Mouse (Mus musculus) small intestine, adult 2 months (tissue): Measurements from ENCODE around the gene Phactr3.

ENCODE experiments used
- CTCF ChIP-seq: fragments of 200-500 bp; IDR thresholded peaks from 2 replicates; pipeline ENCODE4 v1.5.1; 2012; ENCODE audit warnings: low read depth, mild to moderate bottlenecking, control low read depth, inconsistent platforms, low read length, moderate library complexity, mixed read lengths; ENCODE audit not compliant: insufficient replicate concordance, insufficient read length; ENCODE audit errors: extremely low read depth
- POLR2A ChIP-seq: fragments of 200-500 bp; IDR thresholded peaks from 2 replicates; pipeline ENCODE4 v1.6.1; 2012; ENCODE audit warnings: low read depth, mild to moderate bottlenecking, control low read depth, inconsistent platforms, low read length, moderate library complexity

DNA sequence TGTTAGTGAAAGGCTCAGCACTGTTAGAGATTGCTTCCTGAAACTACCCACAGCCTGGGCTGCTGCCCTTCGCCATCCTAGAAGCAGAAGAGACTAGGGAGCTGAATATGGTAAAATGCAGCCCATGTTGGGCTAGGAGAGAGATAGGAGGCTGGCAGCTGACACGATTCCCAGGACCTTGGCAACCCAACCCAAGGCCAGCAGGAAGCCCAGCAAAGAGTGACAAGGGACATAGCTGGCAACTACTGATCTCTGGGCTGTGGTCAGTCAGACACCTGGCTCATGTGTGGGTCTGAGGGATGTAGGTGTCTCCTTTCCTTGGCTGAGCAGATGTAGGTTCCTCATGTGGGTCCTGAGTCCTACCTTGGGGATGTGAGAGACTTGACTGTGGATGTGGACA lies 152.0 kb downstream of the Phactr3 start:
- TF ChIP-seq CTCF (no peak), POLR2A (no peak)
